Mouse (Mus musculus): Measurements from ENCODE around the gene Esrrg.

Esrrg gene

DNA sequence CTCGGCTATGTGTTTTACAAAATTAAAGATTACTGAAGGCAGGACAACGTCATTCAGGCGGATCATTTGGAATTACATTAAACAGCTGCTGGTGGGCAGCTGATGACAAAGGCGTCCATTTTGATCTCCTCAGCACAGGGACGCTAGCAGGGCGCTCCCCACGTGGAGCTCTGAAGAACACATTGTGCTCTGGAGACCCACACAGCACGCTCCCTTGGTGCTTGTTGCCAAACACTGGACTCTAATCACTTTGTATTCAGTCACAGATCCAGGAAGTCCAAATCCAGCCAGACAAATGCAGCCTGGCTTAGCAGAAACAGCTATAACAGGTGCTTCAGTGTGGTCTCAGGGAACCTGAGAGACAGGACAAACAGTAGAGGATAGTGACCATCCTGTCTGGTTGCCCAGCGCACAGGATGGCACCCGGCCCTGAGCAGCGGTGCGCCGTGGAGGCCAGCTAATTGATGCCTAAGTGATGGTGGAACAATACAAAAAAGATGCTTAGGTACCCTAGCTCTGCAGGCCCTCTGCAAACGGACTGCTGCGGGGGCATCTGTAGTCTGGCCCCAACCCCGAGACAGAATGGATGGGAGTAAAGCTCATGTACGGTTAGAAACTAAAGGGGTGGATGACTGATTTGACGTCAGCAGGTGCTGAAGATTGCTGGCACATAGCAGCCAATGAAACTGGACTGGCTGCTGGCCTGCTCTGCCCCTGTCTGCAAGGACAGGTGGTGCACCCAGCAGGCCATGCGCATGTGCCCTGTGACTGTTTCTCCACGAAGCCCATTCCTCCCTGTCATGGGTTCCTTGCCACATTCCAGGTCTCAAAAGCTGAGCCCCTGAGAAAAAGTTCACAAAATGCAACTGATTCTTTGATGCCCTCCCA, 367.1 kb downstream of the Esrrg start:
- no peak for DNase-seq (ENCODE audit: inconsistent age in 2 of 2, low spot score in 1 of 2)

DNA sequence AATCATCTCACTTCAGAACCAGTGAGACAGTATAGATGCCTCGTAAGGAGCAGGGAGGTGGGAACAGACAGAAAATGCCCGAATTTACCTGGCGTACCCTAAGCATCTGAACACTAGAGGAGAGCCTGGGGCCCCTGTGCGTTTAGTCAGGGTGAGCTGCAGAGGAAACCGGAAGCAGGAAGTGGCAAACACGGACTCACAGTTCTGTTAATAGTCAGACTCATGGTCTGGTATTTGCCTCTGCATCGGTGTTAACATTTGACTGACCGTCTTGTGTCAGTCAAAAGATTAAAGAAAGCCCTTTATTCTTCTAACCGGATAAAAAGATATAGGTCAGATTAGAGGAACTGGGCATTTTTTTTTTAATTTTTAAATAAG, 367.8 kb downstream of the Esrrg start:
- DNase-seq (ENCODE audit: inconsistent age in 2 of 2, low spot score in 1 of 2): no peak

DNA sequence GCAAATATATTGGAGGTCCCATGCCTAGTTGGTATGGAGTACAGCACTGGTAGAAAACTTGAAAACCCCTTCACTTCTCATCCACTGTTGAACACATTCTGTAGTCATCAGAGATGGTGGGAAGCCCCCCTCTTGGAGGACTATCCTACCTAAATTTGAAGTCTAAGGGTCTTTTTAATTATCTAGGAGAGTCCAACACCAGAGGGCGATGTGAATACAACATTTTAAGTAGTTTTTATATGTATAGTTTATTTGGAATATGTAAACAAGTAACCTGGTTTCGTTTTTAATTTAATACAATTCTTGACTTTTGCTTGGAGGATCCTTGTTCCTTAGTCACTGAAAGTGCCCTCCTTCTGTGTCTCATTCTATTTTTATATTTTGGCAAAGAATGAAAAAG, 372.4 kb downstream of the Esrrg start:
- peak in 1 of 2 experiments; percentile 29 for DNase-seq (ENCODE audit: inconsistent age in 2 of 2, low spot score in 1 of 2)

DNA sequence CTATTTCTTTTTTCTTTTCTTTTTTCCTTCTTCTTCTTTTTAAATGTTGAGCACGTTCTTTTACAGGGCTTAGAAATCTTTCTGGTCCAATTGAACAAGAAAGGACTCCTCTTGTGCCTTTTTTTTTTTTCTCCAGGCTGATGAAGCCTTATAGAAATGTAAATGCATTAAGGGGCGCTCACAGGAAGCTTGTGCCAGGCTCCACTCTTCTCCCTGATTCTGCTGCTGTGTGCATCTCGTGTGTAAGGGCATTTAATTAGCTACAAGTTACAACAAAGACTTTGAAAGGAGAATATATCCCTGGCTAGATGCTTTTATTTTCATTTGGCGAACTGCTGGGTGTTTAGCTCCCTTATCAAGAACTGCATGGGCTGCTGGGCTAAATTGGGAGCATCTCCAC, 374.6 kb downstream of the Esrrg start:
- DNase-seq (ENCODE audit: inconsistent age in 2 of 2, low spot score in 1 of 2): no peak

DNA sequence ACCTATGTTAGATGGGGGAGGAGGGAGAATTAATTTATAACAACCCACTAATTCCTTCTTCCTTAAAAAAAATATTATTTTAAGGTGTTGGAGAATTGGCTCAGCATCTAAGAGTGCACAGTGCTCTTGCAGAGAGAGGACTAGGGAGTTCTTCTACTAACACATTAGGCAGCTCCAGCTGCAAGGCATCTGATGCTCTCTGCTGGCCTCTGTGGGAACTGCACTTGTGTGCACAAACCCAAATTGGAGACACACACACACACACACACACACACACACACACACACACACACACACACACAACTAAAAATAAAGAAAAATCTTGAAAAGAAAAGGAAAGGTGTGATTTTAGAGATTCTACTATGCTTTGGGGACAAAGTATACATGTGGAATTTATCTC, 381.6 kb downstream of the Esrrg start:
- no peak for DNase-seq (ENCODE audit: inconsistent age in 2 of 2, low spot score in 1 of 2)

DNA sequence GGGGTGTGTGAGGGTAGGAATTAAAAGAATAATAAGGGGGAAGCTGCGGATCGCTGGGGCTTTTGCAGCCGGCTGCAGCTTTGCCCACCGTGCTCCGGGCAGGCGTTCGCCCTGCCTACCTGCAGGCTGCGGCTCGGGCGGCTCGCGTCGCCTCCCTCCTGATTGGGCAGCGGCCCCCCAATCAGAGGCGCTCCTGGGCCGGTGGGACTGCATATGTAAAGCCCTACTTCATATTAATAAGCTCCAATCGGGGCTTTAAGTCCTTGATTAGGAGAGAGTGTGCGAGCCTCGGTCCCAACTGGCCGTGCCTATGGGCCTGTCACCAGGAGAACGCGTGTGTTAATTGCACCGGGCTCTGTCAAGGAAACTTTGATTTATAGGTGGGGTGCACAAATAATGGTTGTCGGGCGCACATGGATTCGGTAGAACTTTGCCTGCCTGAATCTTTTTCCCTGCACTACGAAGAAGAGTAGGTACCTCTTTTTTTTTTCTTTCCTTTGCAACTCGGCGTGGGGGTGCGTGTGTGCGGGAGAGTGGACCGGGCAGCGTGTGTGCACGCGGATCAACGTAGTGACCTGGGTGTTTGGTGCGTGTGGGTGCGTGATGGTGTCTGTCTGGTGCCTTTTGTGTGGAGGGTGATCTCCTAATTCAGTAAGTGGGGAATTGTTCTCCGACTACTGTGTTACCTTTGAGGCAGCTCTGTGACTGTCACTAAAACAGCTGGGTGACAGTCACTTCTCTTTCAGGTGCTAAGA, 389.2 kb downstream of the Esrrg start:
- DNase-seq (ENCODE audit: inconsistent age in 2 of 2, low spot score in 1 of 2): peak; percentile 84 to 93

DNA sequence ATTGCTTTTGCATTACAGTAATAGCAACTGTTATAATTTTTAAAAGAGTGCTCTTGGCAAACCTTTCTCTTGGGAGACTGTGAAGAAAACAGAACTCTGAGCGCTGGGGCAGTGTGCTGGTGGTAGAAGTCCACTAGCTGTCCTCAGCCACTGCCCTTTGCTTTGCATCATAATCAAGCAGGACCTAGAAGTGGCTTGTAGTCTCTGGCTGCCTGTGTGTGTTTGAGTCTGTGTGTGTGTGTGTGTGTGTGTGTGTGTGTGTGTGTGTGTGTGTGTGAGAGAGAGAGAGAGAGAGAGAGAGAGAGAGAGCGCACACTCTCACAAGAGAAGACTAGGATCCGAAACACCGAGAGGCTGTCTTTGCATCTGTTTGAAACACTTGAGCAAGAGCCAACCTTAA, 390.5 kb downstream of the Esrrg start:
- no peak for DNase-seq (ENCODE audit: inconsistent age in 2 of 2, low spot score in 1 of 2)

DNA sequence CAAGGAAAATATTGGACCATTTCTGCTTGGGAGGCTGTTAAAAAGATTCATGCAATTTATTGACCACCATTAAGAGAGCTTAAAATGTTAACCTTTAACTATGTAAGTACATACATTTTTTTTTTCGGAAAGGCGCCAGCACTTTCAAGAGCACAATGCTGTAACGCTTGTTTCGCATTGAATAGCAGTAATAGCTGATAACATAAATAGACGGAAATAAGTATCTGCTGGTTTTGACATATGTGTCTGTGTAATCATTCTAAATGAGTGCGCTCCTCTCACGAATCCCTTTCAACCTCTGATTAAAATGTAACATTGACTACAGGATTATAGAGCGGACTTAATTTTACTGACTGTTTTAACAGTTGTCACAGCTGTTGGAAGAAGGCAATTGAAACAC, 391.6 kb downstream of the Esrrg start:
- no peak for DNase-seq (ENCODE audit: inconsistent age in 2 of 2, low spot score in 1 of 2)

DNA sequence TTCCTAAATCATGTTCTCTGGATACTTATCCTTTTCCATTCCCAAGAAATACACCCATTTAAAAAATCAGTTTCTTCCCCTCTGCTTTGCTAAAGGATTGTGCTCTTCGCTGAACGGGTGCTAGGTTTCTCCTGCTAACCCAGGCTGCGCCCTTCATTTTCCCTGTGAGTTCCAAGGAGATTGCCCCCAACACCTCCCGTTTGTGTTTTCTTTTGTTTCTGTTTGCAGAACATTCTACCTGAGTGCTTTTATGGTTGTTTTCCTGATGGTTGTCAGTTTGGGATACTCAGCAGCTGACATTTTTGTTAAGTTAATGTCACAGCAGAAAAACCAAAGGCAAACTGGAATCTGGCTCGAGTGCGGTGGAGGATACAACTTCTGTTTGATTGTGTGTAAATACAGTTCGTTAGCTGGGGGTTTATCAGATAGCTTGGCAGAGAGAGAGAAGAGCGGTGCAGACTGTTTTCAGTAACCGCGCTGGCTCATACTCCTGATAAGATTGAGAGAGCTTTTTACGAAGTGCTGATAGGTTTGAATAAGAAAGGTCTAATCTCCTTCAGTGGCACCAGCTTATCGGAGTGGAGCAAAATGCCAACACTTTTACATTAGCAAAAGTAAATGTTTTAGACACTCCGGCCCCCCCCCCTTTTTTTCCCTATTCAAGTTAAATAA, 398.4 kb downstream of the Esrrg start:
- no peak for DNase-seq (ENCODE audit: inconsistent age in 2 of 2, low spot score in 1 of 2)

DNA sequence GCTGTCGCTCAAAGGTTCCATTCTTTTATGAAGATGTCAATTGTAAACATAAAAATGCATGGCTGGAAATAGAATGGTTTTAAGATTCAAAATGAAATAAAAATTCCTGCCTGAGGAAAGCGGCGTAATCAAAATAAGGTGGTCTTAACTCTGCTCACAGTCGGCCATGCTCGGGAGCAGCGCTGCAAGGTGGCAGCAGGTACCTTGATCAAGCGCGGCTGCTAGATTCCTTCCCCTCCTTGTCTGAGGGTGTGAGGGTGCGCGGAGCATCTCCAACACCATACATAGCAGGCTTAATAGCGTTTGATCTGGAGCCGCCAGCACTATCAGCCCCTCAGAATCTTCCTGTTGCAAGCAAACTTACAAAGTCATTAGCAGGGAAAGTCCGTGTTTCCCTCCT, 399.9 kb downstream of the Esrrg start:
- no peak for DNase-seq (ENCODE audit: inconsistent age in 2 of 2, low spot score in 1 of 2)

DNA sequence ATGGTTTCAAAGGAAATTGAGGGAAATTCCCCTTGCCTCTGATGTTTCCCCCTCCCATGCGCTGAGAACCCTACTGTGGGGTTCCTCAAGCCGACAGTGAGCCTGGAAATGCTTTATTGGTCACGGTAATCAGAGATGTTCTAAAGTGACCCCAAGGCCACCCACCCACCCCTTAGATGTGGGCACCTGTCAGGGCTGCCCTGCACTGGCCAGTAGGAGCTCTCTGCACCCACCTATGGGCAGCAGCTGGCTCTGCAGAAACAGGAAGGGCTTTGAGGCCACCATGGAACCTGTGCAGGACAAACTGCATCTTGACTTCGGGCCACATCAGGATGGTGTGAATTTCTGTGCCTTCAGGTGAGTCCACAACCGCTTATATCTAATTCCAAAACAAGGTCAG, 401.3 kb downstream of the Esrrg start:
- no peak for DNase-seq (ENCODE audit: inconsistent age in 2 of 2, low spot score in 1 of 2)

DNA sequence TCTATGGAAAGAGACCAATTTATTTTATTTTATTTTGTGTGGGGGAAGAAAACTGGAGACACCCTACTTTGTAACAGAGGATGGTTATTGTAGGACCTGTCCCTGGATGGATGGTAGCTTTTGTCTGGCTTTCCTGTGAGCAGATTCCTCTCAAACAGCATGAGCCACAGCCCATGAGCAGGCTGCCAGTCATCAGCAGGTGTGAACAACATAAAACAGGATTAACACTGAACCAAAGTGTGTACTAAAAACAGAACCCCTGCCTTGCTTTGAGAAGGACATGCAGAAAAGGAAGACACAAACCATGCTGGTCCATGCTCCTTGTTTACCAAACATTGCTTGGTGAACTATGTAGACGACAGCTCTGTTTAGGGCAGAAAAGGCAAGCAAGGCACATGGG, 402.3 kb downstream of the Esrrg start:
- DNase-seq (ENCODE audit: inconsistent age in 2 of 2, low spot score in 1 of 2): no peak

DNA sequence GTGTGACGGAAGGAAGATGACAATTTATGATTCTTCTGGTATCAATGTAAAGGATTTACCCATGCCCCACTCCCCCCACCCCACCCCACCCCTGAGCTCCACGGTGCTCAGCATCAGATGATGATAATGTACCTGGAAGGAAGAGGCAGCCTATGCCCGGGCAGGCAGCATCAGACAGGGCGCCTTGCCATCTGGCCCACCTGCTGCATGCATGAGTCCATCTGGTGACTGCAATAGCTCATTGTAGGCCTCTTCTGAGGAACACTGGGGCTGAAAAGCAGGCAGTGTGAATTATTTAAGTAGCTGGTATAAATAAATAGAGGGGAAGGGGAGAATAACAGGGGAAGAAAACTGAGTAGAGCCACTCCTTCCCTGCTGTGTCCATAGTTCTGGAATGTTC, 405.8 kb downstream of the Esrrg start:
- no peak for DNase-seq (ENCODE audit: inconsistent age in 2 of 2, low spot score in 1 of 2)

DNA sequence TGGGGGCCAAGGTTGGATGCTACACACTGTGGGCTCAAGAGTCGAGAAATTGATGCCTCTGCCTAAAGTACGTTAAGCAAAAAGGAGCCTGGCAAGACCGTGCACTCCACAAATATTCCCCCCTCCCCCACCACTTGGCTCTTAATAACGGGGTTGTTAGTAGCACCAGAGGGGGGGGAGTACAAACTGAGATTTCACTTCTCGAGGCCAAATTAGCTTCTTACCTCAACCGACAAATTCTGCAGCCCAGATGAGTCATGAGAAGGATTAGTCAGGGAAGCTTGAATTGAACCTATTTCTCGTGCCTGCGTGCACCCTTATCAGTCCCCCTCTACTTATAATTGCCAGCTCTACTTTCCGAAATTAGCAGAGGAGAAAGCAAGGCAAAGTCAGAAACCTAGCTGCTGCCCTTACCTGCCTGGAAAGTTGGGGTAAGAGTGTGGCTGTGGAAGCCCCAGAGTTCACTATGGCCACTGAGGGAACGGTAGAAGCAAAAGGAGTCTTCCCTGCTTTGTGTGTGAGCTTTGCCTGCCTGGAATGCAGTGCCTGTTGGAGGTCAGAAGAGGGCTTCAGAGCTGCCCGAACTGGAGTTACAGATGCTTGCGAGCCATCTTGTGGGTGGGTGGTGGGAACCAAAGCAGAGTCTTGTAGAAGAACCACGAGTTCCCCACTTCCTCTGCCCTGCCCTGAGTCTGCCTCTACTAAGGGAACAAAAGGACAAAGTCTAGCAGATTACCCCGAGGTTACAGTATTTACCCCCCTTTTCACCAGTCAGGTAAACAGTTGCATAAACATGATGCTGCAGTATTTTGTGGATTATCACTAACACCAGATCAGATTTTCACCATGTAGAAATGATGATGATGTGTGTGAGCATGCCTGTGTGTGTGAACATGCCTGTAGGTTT, 409.6 kb downstream of the Esrrg start:
- DNase-seq (ENCODE audit: inconsistent age in 2 of 2, low spot score in 1 of 2): peak; percentile 13 to 71

DNA sequence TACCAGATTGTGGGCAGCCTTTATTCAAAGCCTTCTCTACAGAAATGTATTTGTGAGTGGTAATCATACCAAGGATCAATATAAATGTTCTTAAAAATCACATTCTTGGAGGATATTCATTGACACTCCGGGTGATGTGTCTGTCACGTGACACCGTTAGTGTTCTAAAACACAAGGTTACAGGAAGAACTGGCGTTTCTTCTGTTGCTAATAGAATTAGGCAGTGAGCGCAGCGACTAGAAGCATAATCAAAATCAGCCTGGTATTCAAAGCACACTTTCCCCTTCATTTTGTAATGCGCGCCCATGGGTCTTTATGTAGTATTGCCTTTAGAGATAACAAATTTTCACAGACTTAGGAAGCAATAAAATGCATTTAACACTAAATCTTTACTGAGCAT, 420.6 kb downstream of the Esrrg start:
- DNase-seq (ENCODE audit: inconsistent age in 2 of 2, low spot score in 1 of 2): no peak

DNA sequence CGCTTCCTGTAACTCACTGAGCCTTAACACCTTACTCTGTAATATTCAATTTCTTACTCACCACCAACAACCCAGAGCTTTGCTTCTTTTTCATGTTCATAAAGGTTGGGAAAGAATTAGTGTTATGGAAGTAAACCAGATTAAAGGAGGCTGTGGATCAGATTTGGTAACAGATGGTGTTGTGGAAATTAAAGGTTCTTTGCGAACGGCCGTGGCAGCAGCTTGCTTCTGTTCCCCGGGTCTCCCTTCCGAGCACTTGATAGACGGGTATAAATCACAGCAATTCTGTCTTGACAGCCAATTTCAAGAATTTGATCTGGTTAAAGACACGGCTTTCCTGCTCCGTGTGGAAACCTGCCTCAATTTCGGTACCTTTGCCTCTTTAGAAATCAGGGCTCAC, 421.5 kb downstream of the Esrrg start:
- DNase-seq (ENCODE audit: inconsistent age in 2 of 2, low spot score in 1 of 2): no peak

DNA sequence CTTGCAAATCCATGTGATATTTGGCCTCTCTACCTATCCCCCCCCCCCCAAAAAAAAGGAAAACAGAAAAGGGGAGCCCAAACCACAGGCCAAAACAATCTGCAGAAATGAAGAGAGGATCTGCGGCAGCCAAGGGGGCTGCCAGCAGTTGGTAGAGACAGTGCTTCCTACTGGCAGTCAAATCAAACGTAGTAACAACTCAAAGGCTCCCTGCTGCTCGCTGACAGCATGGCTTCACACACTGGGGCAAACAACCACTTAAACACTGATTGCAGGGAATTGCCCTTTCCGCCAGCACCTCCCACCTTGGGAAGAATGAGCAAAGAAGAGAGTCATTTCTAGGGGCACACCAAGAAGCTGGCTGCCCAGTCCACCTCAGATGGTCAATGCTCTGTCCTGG, 422.7 kb downstream of the Esrrg start:
- no peak for DNase-seq (ENCODE audit: inconsistent age in 2 of 2, low spot score in 1 of 2)

DNA sequence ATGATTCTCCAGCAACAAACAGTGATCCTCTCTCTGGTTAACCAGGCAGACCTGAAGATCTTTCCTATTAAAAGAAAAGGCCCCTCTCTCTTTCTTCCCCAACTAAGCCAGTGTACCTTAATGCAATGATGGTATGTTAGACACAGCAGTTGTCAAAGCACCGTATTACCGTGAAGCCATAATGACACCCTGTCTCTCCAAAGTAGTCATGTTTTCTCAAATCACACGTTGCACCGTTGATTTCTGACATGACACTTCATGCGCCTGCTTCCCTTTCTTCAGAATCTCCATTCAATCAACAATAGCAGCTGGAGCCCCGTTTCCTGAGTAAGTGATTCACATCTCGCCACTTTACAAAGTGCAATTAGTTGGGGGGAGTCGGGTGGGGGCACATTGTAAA, 427.4 kb downstream of the Esrrg start:
- no peak for DNase-seq (ENCODE audit: inconsistent age in 2 of 2, low spot score in 1 of 2)

DNA sequence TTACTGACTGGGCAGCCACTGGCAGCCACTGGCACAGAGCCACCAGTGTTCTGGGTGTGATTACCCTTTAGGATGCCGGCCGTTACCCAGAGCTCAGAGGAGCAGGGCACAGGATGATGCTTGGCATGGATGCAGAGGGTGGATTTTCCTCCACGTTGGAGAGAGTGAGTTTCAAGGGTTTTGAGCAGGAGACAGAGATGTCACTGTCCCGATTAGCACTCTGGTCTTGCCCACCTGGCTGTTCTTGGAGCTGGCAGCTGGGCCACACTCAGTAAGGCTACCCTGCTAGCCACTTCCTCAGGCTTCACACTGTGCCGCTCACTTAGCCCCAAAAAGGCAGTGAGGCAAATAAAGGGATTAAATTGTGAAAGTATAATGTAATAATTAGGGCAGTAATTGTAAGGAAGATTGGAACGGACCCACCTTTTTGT, 438.1 kb downstream of the Esrrg start:
- DNase-seq (ENCODE audit: inconsistent age in 2 of 2, low spot score in 1 of 2): no peak

DNA sequence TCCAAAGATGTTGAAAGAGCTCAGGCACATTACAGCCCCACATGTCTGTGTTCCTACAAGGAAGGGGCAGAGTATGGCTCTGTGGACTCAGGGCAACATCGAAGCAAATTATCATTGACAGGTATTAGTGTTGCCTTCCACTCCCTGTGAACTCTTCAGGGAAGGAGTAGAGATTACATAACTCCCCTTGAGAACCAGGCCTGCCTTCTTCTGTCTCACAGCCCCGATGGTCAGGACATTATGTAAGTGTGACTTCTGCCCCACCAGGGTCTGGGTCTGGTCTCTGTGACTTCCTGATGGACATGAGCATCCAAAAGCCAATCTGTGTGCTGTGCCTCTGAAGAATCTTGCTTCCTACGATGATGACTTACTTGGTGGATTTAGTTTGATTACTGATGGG, 438.6 kb downstream of the Esrrg start:
- DNase-seq (ENCODE audit: inconsistent age in 2 of 2, low spot score in 1 of 2): no peak

DNA sequence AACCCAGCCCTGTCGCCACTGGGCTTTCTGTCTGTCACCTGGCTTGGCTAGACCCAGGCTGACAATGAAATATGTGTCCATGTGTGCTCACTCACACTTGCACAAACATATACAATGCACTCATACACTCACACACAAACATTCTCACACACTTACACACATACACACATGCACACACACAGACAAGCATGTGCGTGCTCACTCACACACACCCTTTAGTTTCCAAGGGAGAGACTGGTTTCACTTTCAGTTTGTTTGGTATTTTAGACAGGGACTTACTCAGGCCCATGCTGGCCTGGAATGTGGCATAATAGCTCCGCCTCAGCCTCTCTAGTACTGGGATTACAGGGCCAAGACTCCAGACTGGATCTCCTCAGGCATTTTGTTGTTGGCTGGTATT, 447.3 kb downstream of the Esrrg start:
- peak; percentile 46 to 85 for DNase-seq (ENCODE audit: inconsistent age in 2 of 2, low spot score in 1 of 2)
